Mouse (Mus musculus) v-Abl transformed pro-B cells (cell line): Measurements from ENCODE around the gene Inka1.

Source experiments
- in situ Hi-C, 2 experiments: fragments of 400-800 bp; cut with MboI; formaldehyde crosslinking; loops; one replicate each; pipeline ENCODE4 v1.15.1; 2025; ENCODE audit not compliant: unreplicated experiment in 2 of 2

Gene Inka1

GRCm38 (mm10) chr9:107984754-107985055 lies 974 bp downstream of the Inka1 start:
- in situ Hi-C loops, result no loop called here

DNA sequence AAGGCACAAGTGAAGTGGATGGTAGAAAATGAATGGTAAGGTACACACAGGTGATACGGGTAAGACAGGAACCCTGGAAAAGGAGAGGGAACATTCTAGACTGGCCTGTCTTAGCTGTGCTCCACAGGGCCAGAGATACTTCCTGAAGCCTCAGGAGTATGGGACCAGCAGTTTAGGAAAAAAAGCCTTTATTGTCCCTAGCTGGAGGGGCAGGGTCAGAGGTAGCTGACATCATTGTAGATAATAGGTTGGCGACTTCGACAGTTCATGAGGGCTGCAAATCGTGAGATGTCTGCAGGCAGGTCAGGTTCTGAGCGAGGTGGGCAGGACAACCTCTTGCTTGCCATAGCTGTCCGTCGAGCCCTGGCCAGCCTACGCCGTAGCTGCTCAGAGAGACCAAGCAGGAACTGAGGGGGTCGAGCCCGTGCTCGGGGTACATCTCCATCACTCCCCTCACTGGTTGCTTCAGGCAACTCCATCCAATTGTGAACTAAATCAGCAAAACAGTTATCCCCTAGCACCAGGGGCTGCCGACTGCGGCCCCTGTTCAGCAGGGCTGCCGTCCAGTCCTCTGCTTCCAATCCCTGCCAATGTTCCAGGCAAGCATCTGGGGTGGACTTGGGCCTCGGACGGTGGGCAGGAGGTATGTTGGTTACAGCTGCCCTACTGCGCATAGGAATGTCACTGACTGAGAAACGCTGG lies 1.5 kb downstream of the Inka1 start:
- in situ Hi-C loops, result no loop called here

DNA sequence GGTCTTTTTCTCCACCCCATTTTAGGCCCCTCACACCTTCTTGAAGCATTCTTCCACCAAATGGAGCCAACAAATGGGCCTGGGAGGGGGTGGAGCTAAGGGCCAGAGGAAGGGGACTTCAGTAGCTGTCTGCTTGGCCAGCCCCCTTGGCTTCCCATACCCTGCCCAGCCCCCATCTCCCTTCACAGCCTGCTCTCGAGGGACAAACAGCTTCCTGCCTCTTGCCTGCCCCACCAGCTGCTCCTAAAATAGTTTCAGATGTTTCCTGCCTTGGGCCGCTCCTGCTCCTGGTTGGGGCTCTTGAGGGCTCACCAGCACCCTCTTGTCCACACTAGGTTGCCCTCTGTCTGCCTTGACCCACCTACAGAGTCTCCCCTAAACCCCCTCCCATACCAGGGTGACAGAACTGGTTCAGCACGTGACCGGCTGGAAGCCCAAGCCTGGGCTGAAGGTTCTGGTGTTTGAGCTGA lies 2.2 kb downstream of the Inka1 start:
- in situ Hi-C loops, result no loop called here

DNA sequence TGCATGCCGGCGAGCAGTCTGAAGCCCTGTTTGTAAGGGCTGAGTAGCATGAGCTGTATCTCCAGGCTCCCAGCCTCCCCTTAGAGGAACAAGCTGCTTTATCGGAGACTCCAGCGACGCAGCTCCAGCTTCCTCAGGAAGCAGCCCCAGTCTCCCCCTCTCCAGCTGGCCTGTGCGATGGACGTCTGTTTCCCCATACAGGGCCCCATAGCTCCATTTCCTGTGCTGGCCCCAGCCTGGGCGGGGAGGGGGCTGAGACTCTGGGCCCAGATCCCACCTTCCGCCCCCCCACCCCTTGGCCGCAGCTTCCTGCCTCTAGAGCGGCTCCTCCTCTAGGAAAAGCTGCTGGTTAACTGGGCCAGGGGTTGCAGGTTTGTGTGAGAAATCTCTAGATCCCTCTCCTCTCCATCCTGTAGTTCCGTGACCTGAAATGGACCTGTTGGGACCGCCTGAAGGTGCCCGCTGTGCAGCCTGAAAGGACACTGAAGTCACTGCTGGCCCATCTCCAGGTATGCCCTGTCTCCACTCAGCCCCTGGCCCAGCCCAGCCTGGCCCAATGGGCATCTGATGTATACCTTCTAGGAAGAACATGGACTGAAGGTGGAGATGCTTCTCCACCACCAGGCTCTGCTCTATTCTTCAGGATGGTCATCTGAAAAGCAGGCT lies 2.9 kb downstream of the Inka1 start, which contains the start of gene Gm20661:
TSS of gene Gm20661 (plus strand) at position 378 of the 666 bp plus-strand sequence.
- in situ Hi-C loops, result no loop called here

DNA sequence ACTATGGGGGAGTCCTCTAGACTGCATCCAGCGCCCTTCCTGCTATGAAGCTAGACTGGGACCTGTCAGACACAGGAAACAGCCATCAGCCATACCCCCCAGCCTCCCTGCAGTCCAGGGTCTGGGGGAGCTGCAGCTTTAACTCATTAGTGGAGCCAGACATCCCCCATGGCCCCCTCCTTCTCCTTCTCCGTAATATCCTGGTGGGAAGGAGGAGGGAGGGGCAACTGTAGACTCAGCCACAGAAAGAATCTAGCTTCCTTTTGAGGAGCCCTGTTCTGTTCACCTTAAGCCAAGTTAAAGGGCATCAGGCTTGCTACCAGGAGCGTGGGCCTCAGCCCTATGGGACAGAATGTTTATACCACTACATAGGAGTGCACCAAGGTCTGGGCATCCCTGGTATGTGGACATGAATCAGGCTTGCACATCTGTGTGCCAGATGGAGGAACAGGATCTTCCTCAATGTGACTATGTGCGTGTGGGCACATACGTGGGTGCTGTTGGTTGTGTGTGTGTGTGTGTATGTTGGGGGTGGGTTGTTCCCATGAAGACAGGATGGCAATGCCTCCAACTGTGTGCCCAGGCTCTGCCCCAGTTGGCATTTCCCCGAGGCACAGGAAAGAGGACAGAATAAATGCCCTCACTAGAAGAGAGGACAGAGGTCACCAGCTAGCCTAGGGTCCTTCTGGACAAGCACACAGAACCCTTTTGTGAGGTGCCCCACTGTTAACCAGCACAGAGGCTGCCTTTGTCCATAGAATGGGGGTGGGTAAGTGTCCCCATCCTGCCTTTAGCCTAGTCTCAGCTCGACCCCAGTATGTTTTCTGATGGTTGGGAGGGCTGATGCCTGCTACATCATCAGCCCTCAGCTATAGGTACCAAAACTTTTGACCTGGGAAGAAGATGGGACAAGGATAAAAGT lies 3.7 kb downstream of the Inka1 start:
- in situ Hi-C loops, result no loop called here

DNA sequence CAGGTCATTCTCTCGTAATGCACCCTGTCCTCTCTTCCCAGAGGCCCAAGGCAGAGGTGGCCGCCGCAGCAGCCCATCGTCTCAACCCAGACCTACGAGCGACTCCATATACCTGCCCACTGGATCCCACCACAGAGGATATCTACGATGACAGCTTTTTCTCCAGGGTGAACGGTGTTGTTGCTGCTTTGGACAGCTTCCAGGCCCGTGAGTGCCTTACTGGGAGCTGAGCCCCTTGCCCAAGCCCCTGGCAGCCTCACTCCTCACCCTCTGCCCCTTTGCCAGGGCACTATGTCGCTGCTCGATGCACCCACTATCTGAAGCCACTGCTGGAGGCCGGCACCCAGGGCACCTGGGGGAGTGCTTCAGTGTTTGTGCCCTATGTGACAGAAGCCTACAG lies 6.9 kb downstream of the Inka1 start:
- in situ Hi-C loops, result no loop called here

DNA sequence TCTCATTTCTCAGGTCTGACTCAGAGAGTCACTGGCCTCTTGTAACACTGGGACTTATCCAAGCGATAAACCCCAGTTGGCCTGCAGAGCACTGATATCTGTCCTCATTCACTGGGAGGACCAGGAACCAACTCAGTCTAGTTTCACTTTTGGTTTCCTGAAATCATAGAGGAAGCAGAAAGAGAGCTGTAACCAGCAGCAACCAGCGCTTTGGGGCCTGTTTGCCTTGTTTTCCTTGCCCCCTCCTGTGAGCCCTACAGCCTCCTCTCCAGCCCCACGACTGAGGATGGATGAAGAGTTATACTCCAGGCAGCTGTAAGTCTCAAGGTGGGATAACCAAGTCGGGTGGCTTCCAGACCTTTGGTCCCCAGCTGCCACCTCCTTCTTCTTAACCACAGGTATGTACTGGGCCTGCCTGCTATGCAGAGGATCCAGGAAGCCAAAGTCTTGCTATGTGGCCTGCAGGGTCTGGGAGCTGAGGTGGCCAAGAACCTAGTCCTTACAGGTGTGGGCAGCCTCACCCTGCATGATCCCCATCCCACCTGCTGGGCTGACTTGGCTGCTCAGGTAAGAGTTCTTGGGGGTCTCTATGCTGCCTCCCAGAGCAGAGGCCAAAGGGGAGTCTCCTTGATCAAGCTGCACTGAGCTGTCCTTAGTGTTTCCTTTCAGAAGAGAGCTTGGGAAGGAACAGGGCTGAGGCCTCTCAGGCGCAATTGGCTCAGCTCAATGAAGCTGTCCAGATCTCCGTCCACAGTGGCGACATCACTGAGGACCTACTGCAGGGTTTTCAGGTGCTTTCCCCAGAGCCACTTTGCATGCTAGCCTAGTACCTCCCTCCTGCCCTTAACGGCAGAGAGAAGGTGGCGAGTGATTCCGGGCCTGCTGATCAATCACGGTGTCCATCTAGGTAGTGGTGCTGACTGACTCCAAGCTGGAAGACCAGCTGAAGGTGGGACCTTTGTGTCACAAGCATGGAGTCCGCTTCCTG lies 10.0 kb downstream of the Inka1 start, which contains the start of gene Uba7:
TSS of gene Uba7 (plus strand) at position 107 of the 988 bp plus-strand sequence.
- in situ Hi-C loops, result no loop called here

GRCm38 (mm10) chr9:107974491-107975171 lies 11.0 kb downstream of the Inka1 start:
- in situ Hi-C loops, result no loop called here

DNA sequence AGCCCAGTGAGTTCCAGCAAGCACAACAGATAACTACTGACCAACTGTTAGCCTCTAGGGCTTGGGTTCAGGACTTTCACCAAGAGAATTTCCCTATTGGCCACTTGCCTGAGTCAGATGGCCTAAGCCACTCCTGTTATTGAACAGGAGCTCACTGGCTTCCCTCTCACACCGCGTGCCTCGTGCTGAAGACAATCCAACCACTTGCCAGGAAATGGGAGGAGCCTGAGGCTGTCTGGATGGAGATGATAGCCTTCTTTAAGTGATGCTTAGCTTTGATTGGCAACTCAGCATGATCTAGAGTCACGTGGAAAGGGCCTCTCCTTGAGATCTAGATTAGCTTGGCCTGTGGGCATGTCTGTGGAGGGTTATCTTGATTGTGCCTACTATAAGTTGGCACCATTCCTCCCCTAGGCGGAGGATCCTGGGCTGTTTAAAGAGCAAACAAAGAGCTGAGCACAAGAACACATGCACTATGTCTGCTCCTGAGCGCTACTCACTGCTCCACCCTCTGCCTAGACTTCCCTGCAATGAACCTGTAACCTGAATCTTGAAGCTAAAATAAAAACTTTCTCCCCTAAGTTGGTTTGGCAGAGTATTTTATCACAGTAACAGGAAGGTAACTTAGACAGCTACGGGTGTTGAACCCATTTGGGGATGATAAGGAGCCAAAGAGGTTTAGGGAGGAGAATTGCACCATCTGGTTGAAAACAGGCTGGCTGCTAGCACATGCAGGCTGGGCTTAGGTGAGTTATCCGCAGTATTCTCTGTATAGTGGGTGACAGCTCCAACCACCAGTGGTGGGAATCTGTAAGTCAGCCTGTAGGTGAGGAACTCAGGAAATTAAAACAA lies 13.8 kb downstream of the Inka1 start:
- in situ Hi-C loops, result no loop called here

DNA sequence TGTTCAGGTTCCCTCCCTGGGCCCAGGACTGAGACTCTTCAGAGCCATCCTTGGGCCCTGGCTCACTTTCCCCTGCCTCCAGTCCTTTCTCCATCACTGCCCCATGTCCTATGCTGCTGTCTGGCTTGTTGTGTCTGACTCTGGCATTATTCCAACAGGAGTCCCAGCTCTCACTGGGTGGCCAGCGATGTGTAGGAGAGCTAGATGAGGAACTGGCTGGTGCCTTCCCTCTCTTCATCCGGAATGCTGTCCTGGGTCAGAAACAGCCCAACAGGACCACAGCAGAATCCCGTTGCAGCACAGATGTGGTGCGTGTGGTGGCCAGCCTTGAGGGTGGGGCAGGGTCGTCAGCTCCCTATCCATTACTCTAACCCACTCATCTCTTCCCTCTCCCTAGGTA lies 15.4 kb downstream of the Inka1 start:
- in situ Hi-C loops, result no loop called here

- in situ Hi-C loops, result no loop called here
Observed at GRCm38 (mm10) chr9:107968531-107968930, 17.1 kb downstream of the Inka1 start.

DNA sequence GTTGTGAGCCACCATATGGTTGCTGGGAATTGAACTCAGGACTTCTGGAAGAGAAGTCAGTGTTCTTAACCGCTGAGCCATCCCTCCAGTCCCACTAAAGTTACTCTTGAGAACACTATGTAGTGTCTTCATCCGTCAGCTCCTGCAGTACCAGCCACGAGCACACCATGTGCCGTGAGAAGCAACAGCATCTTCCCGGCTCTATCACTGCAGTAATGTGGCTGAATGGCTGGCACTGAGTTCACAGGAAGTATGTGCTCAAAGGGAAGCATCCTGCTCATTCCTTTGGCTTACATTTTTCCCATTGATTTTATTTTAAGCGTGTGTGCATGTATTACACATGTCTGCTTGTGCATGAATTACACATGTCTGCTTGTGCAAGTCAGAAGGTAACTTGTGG lies 18.2 kb downstream of the Inka1 start:
- in situ Hi-C loops, result no loop called here

- in situ Hi-C loops, result no loop called here
Observed at GRCm38 (mm10) chr9:107966676-107967075, 19.0 kb downstream of the Inka1 start.

GRCm38 (mm10) chr9:107964681-107965080 lies 21.0 kb downstream of the Inka1 start:
- in situ Hi-C loops, result loop anchor here (5.0 kb wide), 2 partner anchors 33 to 93 kb away; partner anchors contain the start of gene Gm20662 (in 2 of the 2)

- in situ Hi-C loops, result loop anchor here (5.0 kb wide), 2 partner anchors 34 to 94 kb away; partner anchors contain the start of gene Gm20662 (in 2 of the 2)
Observed at GRCm38 (mm10) chr9:107963700-107964099, 22.0 kb downstream of the Inka1 start.

GRCm38 (mm10) chr9:107962916-107963315 lies 22.8 kb downstream of the Inka1 start:
- in situ Hi-C loops, result loop anchor here (5.0 kb wide), 2 partner anchors 34 to 94 kb away; partner anchors contain the start of gene Gm20662 (in 2 of the 2)

GRCm38 (mm10) chr9:107961881-107962280 lies 23.8 kb downstream of the Inka1 start:
- in situ Hi-C loops, result loop anchor here (5.0 kb wide), 2 partner anchors 35 to 95 kb away; partner anchors contain the start of gene Gm20662 (in 2 of the 2)

- in situ Hi-C loops, result loop anchor here (5.0 kb wide), 2 partner anchors 36 to 96 kb away; partner anchors contain the start of gene Gm20662 (in 2 of the 2)
Observed at GRCm38 (mm10) chr9:107961351-107961762, 24.3 kb downstream of the Inka1 start.
